Mouse (Mus musculus) lung, postnatal 36 days (tissue): ENCODE measurements around the gene Mecp2.
"Not testable (repeated sequence)": the region's sequence is repeated elsewhere in the genome, so short reads cannot be mapped to it uniquely, and the experiment has no call there.

Source experiments
- DNase-seq: peaks from one replicate; pipeline ENCODE4 v3.0.0; 2022; ENCODE audit warnings: mixed read lengths

The Mecp2 gene

DNA sequence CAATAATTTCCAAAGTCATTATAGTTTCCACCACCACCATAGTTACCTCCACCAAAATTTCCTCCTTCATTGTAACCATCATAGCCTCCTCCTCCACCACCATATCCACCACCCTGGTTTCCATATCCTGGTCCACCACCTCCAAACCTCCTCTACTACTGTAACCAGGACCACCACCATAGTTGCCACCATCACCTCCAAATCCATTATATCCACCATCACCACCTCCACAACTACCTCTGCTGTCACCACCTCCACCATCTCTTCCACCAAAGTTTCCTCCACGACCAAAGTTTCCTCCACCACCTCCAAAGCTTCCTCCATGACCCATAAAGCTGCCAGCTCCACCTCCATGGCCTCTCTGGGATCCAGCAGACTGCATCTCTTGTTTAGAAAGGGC, at the start of gene Mecp2:
Gene Mecp2, minus strand, starts transcription at position 101 of the 400 bp plus-strand sequence.
- DNase-seq, result not testable (repeated sequence)

DNA sequence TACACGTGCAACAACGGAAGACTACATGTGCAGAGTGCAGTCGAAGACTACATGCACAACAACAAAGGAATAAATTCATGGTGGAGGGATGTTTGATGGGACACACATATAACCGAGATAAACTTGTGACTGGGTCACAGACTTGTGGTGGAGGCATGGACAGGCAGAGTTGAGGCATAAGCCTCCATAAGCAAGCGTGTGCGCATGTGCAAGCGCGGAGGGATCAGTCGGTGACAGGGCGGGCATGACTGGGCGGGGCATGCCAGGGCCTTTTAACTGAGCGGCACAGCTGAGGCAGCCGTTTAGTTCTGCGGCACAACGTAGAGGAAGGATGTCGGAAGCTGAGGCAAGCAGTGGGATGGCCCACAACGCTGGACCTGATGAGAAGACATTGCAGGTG, 41.8 kb upstream of the Mecp2 start, which contains the start of gene Tktl1:
Gene Tktl1, plus strand, starts transcription at position 301 of the 400 bp plus-strand sequence.
- DNase-seq, result no peak

GRCm38 (mm10) chrX:74167738-74168137, 32.6 kb upstream of the Mecp2 start, which contains the start of gene Tex28:
Gene Tex28 (minus strand): TSS chrX:74167838.
- DNase-seq, result no peak

- DNase-seq, result no peak
Observed at GRCm38 (mm10) chrX:74127164-74127563, 8.0 kb downstream of the Mecp2 start, which contains the start of gene Opn1mw. Gene Opn1mw (plus strand): TSS chrX:74127464.

DNA sequence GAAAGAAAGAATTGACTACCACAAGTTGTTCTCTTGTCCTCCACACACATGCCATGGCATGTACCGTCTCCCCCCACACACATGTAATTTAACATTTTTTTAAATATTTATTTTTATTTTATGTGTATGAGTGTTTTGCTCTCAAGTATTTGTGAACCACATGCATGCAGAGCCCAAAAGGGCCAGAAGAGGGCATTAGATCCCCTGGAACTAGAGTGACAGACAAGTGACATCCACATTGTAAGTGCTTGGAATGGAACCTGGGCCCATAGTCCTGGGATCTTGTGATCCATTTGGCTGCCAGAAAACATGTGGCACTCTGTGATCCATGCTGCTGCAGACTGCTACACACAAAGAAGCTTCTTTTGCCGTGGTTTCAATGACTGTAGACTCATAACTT, 10.2 kb downstream of the Mecp2 start:
- DNase-seq, result peak; percentile 63

DNA sequence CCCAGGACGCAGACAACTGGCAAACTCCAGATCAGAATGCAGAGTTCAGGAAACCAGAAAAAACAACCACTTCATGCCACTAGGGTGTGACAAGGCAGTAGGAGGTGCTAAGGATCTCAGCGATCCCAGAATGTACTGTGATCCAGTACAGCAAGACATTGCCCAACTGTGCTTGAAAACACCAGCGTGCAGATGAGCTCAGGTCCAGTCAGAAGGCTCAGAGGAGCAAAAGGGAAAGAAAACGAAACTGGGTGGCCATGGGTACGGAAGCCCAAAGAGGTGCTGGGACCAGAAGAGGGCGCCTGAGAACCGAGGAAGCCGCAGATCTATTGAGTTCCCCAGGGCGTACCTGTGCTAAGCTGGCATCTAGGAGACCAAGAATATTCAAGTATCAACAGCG, 19.7 kb downstream of the Mecp2 start:
- peak; percentile 84 for DNase-seq

GRCm38 (mm10) chrX:74114036-74114435, 21.1 kb downstream of the Mecp2 start:
- DNase-seq, result no peak

DNA sequence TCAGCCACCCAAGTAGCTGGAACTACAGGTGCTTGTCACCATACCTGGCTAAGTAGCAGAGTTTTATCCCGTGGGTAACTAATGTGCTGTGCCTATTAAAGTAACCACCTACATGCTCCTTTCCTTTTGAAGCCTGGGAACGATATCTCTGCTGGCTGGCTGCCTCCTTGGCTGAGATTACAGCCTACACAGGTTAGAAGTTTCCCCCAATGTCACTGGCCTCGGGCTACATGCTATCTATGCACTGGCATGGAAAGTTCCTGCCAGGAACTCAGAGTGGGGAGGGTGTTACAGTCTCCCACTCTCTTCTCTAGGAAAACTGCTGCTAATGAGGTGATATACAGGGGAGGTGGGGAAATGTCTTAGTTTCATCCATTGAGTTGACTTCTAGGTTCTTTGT, 26.4 kb downstream of the Mecp2 start:
- no peak for DNase-seq

DNA sequence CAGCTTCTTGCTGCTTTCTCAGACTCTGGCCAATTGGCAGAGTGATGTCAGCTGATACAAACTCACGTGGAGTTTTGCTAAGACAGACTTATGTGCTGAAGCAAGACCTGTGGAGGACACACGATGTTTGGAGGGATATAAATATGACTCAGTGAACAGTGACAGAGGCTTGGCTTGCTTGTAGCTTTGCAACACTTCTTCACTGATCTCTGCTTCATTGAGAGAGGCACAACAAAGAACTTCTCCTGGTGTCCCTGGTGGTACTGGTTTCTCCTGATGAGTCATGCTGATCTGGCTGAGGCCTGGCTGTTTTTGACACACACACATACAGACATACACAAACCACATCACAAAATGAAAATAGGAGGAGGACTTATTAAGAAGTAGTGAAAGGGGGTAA, 29.2 kb downstream of the Mecp2 start:
- DNase-seq, result no peak

DNA sequence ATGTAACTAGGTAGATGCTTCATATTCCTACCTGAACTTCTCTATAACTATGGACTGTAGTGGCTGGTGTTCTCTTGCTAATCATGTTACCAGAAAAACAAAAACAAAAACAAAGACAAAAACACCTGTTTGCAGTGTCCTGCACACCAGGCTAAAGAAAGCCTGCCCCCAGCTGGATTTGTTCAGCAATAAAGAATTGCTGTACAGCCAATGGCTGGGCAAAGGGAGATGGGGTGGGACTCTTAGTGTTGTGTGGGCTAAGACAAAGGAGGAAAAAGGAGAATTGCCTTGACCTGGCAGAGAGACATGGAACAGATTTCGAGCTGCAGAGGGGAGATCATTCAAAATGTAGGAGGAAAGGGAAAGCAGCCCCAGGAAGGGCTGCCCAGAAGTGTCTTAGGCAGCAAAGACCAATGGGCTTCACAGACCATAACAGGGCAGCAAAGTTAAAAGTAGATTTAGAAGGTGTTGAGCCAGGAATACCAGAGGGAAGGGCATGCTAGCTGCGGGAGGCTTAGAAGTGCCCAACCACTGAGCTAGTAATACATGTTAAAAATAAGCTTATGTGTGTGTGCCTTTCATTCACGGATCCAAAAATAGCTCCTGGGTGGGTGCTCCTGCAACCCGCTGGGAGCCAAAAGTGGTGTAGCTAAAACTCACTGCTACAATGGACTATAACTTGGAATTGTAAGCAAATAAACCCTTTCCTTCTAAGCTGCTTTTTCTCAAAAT, 31.5 kb downstream of the Mecp2 start:
- no peak for DNase-seq

- no peak for DNase-seq
Observed at GRCm38 (mm10) chrX:74095130-74095529, 40.0 kb downstream of the Mecp2 start.

- peak; percentile 99 for DNase-seq
Observed at GRCm38 (mm10) chrX:74085601-74086038, 49.5 kb downstream of the Mecp2 start.

- DNase-seq, result peak; percentile 79
Observed at GRCm38 (mm10) chrX:74084946-74085498, 50.1 kb downstream of the Mecp2 start.

DNA sequence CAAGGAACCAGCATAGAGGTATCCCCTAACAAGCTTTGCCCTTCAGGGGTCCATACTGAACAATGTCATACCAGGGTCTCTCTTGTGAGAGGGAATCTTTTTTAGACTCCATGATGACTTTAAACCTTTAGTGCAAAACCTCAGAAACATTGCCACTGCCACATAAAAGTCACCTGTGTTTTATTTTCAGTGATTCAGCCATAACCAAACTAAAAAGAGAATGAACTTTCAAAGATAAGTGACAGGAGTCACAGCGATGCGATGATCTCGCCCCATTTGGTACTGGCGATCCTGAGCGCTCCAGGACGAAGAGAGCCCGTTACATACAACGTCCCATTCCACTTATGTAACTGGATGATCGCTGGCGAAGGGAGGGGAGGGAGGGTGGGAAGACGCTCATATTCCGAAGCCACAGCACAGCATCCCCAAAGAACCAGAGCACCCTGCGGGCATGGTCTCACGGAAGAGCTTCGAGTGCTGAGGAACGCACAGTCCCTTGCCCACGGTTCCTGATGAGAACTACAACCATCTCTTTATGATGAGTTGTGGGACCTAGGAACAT, 50.8 kb downstream of the Mecp2 start:
- no peak for DNase-seq

DNA sequence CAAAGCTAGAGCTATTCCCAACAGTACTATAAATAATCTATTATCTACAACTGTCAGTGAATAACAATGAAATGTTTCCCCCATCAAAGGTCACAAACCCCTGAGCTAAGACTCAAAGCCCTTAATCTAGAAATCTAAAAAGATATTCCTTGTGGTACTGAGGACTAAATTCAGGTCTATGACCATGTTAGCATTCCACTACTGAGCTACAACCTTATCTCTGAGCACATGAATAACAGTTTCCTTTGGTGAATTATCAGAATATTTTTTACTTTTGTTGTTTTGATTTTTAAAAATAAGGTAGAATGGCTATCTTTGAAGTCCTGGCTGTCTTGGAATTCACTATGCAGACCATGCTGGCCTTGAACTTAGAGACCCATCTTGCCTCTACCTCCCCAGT, 64.4 kb downstream of the Mecp2 start:
- no peak for DNase-seq

DNA sequence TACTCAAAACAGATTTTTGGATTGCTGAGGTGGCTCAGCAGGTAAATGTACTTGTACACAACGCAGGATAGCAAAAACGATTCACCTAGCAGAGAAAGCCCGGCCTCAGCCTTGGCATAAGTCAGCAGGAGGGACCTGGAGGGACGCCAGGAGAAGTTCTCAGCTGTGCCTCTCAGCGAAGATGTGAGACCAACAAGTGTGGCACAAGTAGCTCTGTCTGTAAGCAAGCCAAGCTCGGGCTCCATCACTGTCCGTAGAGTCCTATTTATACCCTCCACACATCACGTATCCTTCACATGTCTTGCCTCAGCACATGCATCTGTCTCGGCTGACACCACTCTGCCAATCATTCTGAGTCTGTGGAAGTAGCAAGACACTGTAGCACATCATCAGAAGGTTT, 67.3 kb downstream of the Mecp2 start:
- no peak for DNase-seq

- DNase-seq, result no peak
Observed at GRCm38 (mm10) chrX:74045107-74045506, 90.1 kb downstream of the Mecp2 start.

DNA sequence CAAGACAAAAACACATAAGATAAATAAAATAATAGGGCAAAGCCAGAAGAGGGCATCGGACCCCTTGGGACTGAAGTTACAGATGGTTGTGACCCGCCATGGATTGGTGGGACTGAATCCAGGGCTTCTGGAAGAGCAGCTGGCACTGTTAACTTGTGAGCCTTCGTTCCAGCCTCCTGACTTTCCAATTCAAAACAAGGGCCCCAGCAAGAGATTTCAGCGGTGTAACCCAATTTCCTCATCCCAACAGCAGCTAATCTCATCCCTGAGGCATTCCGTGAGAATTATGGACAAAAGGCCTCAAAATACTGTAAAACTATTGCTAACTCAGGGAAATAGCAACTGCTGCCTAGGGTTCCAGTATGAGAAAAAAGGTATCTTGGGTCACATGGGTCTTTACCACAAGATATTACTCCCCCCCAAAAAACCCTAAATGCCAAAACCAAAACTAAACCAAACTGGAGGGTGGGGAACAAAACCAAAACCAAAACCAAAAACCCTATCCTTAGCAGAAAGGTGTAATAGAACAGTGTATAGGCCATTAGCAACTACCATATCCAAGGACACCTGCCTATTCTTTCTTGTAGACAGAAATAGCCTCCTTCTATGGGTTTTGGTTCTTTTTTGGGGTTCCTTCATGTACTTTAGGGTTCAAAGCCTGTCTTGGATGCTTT, 97.3 kb downstream of the Mecp2 start:
- DNase-seq, result no peak

DNA sequence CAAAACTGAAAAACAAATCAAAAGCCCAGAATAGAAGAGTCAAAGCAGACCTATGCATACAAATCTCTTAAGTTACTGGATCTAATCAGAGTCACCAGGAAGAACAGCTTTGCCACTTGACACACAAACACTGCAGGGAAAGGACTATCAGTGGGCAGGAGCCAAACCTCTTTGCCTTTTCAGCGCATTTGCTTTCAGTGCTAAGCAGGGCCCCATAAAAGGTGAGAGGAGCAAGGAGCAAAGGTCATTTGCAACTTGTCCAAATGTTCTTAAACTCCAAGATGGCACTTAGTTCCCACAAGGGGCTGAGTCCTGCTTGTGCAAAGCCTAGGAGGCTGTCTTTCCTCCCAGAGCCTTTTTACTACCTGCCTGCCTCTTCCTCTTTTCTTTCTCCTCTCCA, 105.2 kb downstream of the Mecp2 start:
- no peak for DNase-seq

DNA sequence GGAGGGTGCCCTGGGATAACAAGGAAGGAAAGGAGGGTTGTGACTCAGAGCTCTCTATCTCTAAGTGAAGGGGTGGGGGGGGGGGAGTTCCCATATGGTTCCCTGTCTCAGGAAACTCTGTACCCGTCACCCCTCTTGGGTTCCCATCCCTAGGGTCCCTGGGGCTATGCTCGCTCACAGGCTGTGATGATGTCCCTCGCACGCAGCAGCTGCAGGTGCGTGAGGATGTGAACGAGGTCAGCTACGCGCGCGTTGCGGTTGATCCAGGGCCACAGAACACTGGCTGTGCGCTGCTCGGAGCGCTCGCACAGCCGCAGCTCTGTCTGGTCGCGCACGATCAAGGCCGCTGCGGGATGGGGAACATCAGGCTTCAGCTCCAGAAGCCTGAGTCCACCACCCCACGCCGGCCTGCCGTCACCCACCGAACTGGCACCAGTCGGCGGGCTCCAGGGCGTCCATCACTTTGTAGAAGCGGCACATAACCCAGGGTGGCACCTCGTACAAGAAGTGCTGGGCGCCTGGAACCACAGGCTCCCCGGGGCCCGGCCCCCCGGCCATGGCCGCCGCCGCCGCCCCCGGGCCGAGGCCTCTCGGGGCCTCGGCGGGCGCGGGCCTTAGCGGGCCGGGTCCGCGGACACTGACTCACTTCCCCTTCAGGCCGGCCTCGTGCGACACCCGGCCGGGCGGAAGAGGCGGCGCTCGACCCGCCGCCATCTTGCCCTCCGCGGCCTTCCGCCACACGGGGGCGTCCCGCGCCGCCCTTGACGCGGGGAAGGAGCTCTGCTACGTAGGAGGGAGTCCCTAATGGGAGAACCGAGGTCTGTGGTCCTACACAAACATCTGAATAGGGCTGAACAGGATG, 111.7 kb downstream of the Mecp2 start, which contains the start of gene Irak1:
Gene Irak1, minus strand, starts transcription at position 731 of the 862 bp plus-strand sequence.
- peak; percentile 80 for DNase-seq

DNA sequence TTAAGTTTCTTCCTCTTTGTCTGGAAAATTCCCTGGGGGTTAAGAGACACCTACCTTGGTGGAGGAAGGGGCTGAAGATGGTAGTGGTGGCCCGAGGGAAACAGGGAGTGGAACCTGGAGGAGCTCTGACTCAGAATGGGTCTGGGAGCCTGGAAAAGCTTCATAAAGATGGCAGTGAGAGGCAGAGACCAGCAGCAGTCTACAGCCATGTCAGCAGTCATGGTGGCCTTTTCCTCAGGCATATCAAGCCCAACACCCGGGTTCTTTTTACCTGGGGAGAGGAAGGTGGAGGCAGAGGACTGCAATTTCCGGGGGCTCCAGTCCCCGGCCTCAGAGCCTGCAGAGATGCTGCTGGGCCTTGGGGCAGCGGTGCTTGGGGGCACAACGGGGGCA, 112.4 kb downstream of the Mecp2 start:
- no peak for DNase-seq

- DNase-seq, result no peak
Observed at GRCm38 (mm10) chrX:74014597-74014996, 120.6 kb downstream of the Mecp2 start.
